Mouse (Mus musculus) liver, embryonic 14.5 days (tissue): ENCODE measurements around the gene Gm20683.

Experiments
- CTCF ChIP-seq: IDR thresholded peaks from 2 replicates; pipeline ENCODE4 v1.5.1; 2016; ENCODE audit warnings: antibody characterized with exemption, low read depth, control low read depth
- EP300 ChIP-seq: IDR thresholded peaks from 2 replicates; pipeline ENCODE4 v1.6.1; 2016; ENCODE audit warnings: antibody characterized with exemption, low read depth

DNA sequence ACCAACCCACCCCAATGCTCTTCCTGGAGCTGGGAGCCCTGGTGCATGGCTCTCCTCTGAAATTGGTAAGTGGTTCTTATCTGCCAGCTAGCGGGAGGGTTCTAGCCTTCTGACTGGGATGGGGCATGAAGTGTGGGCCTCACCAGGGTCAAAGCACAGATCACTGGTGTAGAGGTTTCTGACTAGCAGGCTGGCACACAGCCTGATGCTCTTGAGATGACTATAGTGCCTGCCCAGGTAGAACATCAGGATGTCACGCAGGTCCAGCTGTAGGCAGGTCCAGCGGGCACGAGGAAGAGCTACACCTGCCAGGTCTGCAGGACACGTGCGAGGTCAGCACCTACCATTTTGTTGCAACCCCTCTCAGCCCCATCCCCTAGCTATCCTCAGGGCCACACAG, 18.7 kb upstream of the Gm20683 start:
- TF ChIP-seq CTCF (no peak), EP300 (no peak)
